Mouse (Mus musculus) T-helper 2 cell (primary cell): ENCODE data around the gene Urm1.
"Not testable (repeated sequence)": the region's sequence is repeated elsewhere in the genome, so short reads cannot be mapped to it uniquely, and the experiment has no call there.

Source experiments
- in situ Hi-C: fragments of 300-600 bp; cut with MboI, MseI; formaldehyde crosslinking; loops from one replicate; pipeline ENCODE4 v1.15.1; 2025; ENCODE audit warnings: high pct_unique_total_duplicates

Gene Urm1

DNA sequence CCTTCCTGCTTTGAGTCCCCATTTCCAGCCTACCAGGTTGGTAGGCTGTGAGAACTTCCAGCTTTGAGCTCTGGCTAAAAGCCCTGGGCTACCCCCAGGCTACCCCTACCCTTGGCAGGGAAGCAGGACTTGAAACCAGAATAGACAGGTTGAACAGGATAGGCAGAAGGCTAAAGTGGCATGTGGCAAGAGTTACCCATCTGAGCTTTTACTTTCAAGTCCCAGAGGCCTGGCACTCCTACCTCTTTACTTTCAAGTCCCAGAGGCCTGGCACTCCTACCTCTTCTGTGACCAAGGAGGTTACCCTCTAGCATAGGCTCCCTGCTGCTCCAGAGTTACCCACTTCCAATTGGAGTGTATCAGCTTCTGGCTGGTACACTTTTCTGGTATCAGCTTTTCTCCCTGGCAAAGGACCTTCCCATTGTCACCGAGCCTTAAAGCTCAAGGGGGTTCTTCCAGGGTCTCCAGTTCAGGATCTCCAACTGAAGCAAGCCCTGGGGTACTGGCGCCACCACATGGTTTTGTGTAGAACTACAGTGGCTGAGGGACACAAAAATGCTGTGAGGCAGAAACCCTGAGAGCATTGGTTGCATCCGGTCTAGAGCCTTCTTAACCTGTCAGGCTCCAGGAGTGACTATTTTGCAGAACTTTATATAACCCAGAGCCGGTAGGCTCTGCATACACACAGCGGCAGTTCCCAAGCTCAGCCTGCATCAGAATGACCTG is 39.0 kb downstream of the Urm1 start:
- in situ Hi-C loops = no loop called here

DNA sequence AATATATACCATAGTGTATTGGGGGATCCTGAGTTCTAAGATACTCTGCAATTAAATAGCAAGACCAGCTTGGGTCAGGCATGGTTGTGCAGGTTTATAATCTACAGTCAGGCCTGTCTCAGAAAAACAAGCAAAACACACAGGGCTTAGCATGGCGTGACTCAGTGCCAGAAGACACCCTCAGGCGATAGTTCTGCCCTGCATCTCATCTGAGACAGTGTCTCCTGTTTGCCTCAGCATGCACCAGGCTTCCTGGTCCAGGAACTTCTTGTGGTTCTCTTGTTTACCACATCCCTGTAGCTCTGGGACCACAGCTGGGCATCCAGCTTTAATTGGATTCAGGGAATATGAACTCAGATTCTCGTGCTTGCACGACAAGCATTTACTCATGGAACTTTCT is 45.2 kb downstream of the Urm1 start:
- in situ Hi-C loops = no loop called here

DNA sequence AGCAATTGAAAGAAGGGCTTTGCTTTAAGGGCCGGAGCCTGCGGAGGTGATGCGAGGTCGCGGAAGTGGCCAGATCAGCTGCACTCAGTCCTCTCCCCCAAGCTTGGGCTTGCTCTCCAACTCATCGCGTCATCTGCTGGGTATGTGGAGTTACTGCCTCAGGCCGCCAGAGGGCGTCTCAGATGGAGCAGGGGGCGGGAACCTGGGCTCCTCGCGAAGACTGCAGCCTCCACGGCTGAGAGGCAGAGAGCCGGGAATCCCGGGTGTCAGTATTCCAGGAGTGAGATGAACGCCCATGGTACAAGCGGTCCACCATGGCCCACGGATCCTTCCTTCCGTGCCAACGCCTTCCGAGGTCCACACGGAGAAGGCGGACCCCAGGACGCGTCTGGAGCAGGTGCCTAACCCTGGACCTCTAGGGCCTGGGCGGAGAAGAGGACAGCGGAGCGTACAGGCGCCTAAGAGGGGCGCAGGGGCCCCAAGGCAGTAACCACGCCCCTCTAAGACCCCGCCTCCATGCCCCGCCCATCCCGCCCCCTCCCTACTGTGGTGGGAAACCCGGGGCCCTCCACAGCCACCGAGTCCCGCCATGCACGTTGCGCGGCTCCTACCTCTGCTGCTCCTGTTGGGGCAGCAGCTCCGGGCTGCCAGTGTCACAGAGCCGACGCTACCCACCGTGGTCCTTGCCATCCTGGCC is 49.2 kb downstream of the Urm1 start, which contains the start of gene Cercam:
TSS of gene Cercam (plus strand) at position 216 of the 697 bp plus-strand sequence.
- in situ Hi-C loops = no loop called here

GRCm38 (mm10) chr2:29869646-29870451 is 50.0 kb downstream of the Urm1 start:
- in situ Hi-C loops = no loop called here

DNA sequence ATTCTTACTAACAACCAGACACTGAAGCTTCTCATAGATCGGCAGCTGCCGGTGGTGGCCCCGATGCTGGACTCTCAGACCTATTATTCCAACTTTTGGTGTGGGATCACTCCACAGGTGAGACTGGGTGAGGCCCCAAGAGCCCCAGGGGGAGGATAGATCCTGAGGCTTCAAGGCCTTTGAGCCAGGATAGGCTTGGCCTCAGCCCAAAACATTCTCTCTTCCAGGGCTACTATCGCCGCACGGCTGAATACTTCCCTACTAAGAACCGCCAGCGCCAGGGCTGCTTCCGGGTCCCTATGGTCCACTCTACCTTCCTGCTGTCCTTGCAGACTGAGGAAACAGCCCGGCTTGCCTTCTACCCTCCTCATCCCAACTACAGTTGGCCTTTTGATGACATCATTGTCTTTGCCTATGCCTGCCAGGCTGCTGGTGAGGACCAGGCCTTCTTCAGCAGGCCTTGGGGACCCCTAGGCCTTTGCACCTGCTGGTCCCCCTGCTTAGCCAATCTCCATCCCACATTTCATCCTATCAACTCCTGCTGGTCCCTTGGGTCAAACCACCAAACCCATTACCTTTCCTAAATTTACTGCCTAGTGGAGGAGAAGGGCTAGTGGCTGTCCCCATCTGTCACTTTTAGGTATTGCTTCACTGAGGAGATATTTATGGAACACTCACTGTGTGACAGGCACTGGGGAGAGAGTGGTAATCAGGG is 52.9 kb downstream of the Urm1 start:
- in situ Hi-C loops = no loop called here

DNA sequence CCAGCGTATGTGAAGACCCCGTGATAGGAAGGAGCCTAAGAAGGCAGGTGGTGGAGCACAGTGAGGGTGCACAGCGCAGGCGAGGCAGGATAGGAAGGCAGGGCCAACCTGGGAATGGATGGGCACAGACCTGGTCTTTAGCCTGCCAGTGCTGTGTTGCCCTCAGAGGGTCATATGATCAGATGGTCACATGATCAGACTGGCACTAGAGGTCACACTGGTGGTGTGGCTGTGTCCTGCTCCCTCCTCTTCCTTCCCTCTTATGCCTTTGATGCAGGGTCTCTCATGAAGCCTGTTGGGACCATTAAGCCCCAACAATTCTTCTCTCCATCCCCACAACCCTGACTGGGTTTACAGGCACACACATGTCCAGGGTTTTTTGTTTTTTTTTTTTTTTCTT is 53.9 kb downstream of the Urm1 start:
- in situ Hi-C loops = no loop called here

- in situ Hi-C loops = no loop called here
These were observed 58.2 kb downstream of the Urm1 start for GRCm38 (mm10) chr2:29878061-29878460.

DNA sequence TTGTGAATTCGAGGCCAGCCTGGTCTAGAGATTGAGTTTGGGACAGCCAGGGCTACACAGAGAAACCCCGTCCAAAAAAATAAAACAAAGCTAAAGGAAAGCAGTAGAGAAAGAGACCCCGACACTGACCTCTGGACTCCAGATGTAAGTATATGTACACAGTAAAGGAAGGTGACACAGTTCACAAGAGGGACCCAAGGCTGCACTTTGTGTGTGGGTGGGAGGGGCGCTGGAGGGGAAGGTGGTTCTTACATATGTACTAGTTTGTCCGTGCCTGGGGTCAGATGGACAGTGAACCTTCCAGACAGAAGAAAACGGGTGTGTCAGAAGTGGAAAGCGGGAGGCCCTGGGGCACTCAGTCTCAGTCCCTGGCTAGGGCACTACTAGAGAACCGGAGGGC is 59.3 kb downstream of the Urm1 start:
- in situ Hi-C loops = no loop called here

- in situ Hi-C loops = no loop called here
These were observed 60.3 kb downstream of the Urm1 start for GRCm38 (mm10) chr2:29879964-29880830.

DNA sequence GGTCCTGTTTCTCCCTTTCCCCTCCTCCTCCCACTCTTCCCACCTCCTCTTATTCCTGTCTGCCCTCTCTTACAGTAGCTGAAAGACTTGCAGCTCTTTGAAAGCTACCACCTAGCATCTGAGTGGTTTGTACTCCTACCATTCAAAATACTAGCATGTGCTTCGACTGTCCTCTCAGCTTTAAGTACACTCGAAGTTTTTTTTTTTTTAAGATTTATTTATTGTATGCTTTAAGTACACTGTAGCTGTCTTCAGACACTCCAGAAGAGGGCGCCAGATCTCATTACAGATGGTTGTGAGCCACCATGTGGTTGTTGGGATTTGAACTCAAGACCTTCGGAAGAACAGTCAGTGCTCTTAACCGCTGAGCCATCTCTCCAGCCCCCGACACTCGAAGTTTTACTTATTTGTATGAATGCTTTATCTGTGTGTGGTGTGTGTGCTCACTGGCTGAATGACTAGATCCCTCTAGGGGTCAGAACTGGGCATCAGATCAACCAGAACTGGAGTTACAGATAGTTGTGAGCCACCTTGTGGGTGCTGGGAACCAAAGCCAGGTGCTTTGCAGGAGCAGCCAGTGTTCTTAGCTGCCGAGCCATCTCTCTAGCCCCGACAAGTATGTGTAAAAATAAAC is 66.9 kb downstream of the Urm1 start:
- in situ Hi-C loops = not testable (repeated sequence)

DNA sequence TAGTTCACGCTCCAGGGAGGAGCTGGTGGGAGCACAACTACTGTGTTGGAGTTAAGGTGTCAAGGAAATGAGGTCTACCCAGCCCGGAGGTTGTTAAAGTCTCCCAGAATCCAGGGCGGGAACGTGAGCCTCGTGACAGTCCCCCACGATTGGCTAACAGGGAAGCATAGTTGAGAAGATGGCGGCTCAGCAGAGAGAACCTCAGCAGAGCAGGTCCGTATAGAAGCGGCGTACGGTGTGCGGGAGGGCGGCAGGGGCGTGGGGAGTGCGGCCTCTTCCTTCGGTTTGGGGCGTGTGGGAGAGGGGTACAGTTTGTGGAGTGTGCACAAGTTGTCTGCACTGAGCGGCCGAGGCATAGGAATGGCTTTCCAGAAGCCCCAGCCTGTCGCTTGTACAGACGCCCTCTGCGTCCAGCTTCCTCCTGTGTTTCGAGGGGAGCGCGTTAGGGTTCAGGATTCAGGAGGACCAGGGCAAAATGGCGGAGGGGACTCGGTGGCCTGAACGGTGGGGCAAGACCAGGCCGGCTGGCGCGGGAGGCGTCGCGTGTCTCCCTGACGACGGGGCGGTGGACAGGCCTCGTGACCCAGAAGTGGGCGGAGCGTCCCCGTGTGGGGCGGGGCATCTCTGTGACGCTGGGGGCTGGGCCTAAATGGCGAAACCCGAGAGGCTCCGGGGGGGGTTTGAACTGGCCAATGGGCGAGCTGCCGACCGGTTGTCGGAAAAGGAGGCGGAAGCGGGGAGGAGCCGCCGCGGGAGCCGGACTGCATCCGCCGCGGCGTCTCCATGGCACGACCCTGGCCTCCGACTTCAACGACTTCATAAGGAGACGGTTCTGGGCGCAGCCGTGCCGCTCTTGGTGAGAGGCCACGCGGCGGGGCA is 69.4 kb downstream of the Urm1 start, which contains the start of gene Odf2:
TSS of gene Odf2 (plus strand) at position 156 of the 879 bp plus-strand sequence.
- in situ Hi-C loops = no loop called here

GRCm38 (mm10) chr2:29889991-29890833 is 70.3 kb downstream of the Urm1 start:
- in situ Hi-C loops = no loop called here

- in situ Hi-C loops = no loop called here
These were observed 71.9 kb downstream of the Urm1 start for GRCm38 (mm10) chr2:29891773-29892172.
